Mouse (Mus musculus): ENCODE results near the gene Cplx2. TPM values are rescaled to one million over a fixed set of nuclear protein-coding genes. Genes with fewer than 3 reads are reported as not detected.

The Cplx2 gene
- polyA plus RNA-seq, 1 experiment from 2014 or later = 30.8 TPM

- no peak for ATAC-seq
- 71% methylated on average over 4 of the region's 4 CpGs for WGBS
- H3K9ac ChIP-seq (ENCODE audit: low read depth, low read length) = no peak overlapping the region
- no peak overlapping the region for H3K4me3 ChIP-seq (ENCODE audit: low read depth, low read length)
- H3K36me3 ChIP-seq (ENCODE audit: control insufficient read depth, insufficient read depth, low read length) = no peaks in the 10 kb centered on the region
- H3K27me3 ChIP-seq (ENCODE audit: control insufficient read depth, insufficient read depth, low read depth, low read length) = no peaks in the 10 kb centered on the region
- no peak overlapping the region for H3K4me2 ChIP-seq (ENCODE audit: low read length)
- no peaks in the 10 kb centered on the region for H3K9me3 ChIP-seq (replicated peaks; ENCODE audit: control insufficient read depth, low read length, poor library complexity, severe bottlenecking)
- H3K4me1 ChIP-seq (ENCODE audit: control insufficient read depth, insufficient read depth, low read length) = no peaks in the 10 kb centered on the region
- H3K27ac ChIP-seq (ENCODE audit: low read length) = no peak overlapping the region
These were observed 13.7 kb upstream of the Cplx2 start for GRCm38 (mm10) chr13:54357420-54357819.

- Histone ChIP-seq H3K27me3 (ENCODE audit: control insufficient read depth, insufficient read depth, low read depth, low read length) (no peaks in the 10 kb centered on the region), H3K4me1 (ENCODE audit: control insufficient read depth, insufficient read depth, low read length) (no peaks in the 10 kb centered on the region), H3K9ac (ENCODE audit: low read depth, low read length) (no peak overlapping the region), H3K9me3 (replicated peaks; ENCODE audit: control insufficient read depth, low read length, poor library complexity, severe bottlenecking) (no peaks in the 10 kb centered on the region), H3K4me2 (ENCODE audit: low read length) (no peak overlapping the region), H3K27ac (ENCODE audit: low read length) (no peak overlapping the region), H3K4me3 (ENCODE audit: low read depth, low read length) (no peak overlapping the region), H3K36me3 (ENCODE audit: control insufficient read depth, insufficient read depth, low read length) (no peaks in the 10 kb centered on the region)
- no peak for ATAC-seq
- 94% methylated on average over 6 of the region's 6 CpGs for WGBS
These were observed 12.0 kb upstream of the Cplx2 start for GRCm38 (mm10) chr13:54359181-54359580.

DNA sequence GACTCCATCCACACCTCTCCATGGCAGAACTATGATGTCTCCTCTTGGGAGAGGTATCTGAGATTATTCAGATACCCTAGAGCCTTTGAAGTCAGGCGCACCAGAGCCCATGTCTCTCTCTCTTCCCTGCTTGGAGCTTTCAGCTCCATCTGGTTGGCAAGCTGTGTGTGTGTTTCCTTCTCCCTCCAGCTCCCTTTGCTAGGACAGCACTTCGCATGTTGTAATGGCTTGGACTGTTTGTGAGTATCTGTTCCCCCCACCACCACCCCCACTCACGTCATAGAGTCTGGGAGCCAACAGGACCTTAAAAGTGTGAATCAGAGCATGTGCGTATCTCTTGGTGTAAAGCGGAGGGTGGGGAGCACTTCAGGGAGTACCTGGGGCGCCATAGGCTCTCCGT is 6.5 kb upstream of the Cplx2 start:
- Histone ChIP-seq H3K27ac (ENCODE audit: low read length) (no peak overlapping the region), H3K9me3 (replicated peaks; ENCODE audit: control insufficient read depth, low read length, poor library complexity, severe bottlenecking) (no peaks in the 10 kb centered on the region), H3K4me3 (ENCODE audit: low read depth, low read length) (no peak overlapping the region), H3K27me3 (ENCODE audit: control insufficient read depth, insufficient read depth, low read depth, low read length) (no peaks in the 10 kb centered on the region), H3K36me3 (ENCODE audit: control insufficient read depth, insufficient read depth, low read length) (no peaks in the 10 kb centered on the region), H3K4me2 (ENCODE audit: low read length) (no peak overlapping the region), H3K9ac (ENCODE audit: low read depth, low read length) (no peak overlapping the region), H3K4me1 (ENCODE audit: control insufficient read depth, insufficient read depth, low read length) (peaks cover 2% of the 10 kb centered on the region; the same call in 1 of the 2 replicates)
- no peak for ATAC-seq
- WGBS = 86% methylated on average over 7 of the region's 7 CpGs

DNA sequence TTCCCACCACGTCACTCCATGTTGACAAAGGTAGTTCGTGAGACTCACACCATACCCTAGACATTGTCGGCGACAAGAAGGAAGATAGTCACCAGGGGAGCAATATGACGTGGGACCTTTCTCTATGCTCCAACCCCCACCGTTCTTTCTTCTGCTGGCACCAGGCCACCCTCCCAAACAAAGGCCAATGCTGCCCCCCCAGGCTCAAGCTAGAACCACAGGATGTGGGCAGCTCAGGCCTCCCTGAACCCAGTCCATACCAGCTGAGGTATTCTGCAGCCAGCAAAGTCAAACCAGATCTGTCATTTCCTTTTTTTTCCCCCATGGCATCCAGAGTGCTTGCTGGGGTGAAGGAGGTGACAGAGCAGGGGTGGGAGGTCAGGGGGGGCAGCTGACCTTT is 3.4 kb upstream of the Cplx2 start:
- ATAC-seq = no peak
- H3K4me1 ChIP-seq (ENCODE audit: control insufficient read depth, insufficient read depth, low read length) = peaks cover 19% of the 10 kb centered on the region
- WGBS = 77% methylated on average over 6 of the region's 6 CpGs

DNA sequence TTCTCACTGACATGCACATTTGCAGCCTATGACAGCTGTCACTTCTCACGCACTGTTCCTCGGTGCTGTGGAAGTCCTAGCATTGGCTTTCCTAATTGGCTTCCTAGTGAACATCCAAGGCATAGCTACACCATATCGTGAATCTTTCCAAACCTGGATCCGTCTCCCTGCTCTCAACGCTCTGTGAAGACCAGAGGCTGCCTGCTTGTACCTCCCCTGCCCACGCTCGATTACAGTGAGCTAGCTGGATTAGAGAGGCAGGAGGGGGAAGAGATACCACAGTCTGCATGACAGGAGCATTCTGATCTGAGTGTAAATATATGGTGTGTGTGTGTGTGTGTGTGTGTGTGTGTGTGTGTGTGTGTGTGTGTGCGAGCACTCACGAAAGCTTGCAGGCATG is 3.0 kb upstream of the Cplx2 start:
- Histone ChIP-seq H3K9ac (ENCODE audit: low read depth, low read length) (no peak overlapping the region), H3K4me2 (ENCODE audit: low read length) (no peak overlapping the region), H3K4me1 (ENCODE audit: control insufficient read depth, insufficient read depth, low read length) (peaks cover 22% of the 10 kb centered on the region), H3K27ac (ENCODE audit: low read length) (no peak overlapping the region), H3K9me3 (replicated peaks; ENCODE audit: control insufficient read depth, low read length, poor library complexity, severe bottlenecking) (no peaks in the 10 kb centered on the region), H3K36me3 (ENCODE audit: control insufficient read depth, insufficient read depth, low read length) (no peaks in the 10 kb centered on the region), H3K27me3 (ENCODE audit: control insufficient read depth, insufficient read depth, low read depth, low read length) (no peaks in the 10 kb centered on the region), H3K4me3 (ENCODE audit: low read depth, low read length) (no peak overlapping the region)
- ATAC-seq = no peak
- WGBS = 58% methylated on average over 9 of the region's 9 CpGs

More for the DNA sequence above, 3.4 kb upstream of the Cplx2 start:
- Histone ChIP-seq H3K27ac (ENCODE audit: low read length) (no peak overlapping the region), H3K4me2 (ENCODE audit: low read length) (no peak overlapping the region), H3K27me3 (ENCODE audit: control insufficient read depth, insufficient read depth, low read depth, low read length) (no peaks in the 10 kb centered on the region), H3K4me3 (ENCODE audit: low read depth, low read length) (no peak overlapping the region), H3K36me3 (ENCODE audit: control insufficient read depth, insufficient read depth, low read length) (no peaks in the 10 kb centered on the region), H3K9me3 (replicated peaks; ENCODE audit: control insufficient read depth, low read length, poor library complexity, severe bottlenecking) (no peaks in the 10 kb centered on the region), H3K9ac (ENCODE audit: low read depth, low read length) (no peak overlapping the region)

DNA sequence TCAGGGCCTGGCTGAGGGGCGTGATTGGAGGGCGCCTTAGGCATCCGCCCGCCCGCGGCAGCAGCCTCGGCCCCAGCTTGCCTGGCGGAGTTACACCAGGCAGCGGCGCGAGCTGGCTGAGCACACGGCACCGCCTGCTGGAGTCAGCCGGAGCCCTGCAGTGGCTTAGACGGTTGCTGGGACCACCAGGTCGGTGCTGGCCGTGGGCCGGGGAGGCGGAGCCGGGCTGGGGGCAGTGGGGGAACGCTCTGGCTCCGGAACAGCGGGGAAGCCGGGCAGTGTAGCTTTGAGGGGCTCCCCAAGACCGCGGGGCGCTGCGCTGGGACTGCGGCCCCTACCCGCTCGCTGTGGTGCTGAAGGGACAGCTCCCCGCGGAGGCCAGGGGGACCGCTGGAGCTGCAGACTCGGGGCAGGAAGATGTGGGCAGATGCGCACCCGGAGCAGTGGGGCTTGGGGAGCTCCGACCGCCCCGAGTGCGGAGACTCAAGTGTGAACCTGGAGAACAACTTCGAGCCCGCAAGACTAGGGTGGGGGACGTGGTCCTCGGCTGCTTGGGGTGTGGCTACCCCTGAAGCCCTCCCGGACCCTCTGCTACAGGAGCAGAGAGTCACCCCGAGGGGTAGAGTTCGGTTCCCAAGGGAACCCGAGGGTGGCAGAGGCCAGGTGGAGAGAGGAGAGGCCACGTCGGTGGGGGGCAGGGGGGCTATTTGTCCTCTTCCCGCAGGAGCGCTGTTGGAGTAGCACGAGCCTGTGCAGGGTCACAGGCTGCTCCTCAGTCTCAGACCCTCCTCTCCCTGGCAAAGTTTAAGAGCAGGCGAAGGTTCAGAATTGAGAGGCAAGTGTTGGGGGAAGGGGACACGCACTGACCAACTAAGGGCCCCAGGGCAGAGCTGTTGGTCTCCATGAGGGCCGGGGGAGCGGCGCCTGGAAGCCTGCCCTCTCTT is 510 bp downstream of the Cplx2 start:
- Histone ChIP-seq H3K9me3 (replicated peaks; ENCODE audit: control insufficient read depth, low read length, poor library complexity, severe bottlenecking) (no peaks in the 10 kb centered on the region), H3K4me2 (ENCODE audit: low read length) (peak overlapping the region; percentile 79), H3K9ac (ENCODE audit: low read depth, low read length) (peak overlapping the region; percentile 80), H3K27me3 (ENCODE audit: control insufficient read depth, insufficient read depth, low read depth, low read length) (no peaks in the 10 kb centered on the region), H3K27ac (ENCODE audit: low read length) (peak overlapping the region; percentile 86), H3K36me3 (ENCODE audit: control insufficient read depth, insufficient read depth, low read length) (no peaks in the 10 kb centered on the region), H3K4me3 (ENCODE audit: low read depth, low read length) (peak overlapping the region; percentile 55), H3K4me1 (ENCODE audit: control insufficient read depth, insufficient read depth, low read length) (peaks cover 37% of the 10 kb centered on the region)
- WGBS = under 1% methylated on average over 58 of the region's 59 CpGs
- peak; percentile 83 for ATAC-seq

DNA sequence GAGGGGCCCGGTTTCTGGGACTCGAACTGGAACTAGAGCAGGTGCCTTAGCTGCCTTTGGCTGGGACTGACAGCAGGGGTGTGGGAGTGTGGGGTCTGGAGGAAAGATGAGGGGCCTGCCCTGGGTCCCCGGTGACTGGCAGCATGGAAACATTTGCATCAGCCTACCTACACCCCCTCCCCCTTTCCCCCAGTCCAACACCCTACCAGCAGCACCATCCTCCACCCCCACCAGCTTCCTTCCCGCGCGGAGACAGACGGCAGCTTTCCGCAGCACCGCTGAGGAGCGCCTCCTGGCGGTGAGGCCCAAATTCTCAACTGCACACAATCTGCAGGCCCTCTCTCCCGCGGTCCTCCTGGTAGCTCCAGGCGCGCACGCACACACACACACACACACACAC is 1.5 kb downstream of the Cplx2 start:
- peaks cover 37% of the 10 kb centered on the region for H3K4me1 ChIP-seq (ENCODE audit: control insufficient read depth, insufficient read depth, low read length)
- H3K27ac ChIP-seq (ENCODE audit: low read length) = peak overlapping the region; percentile 86
- H3K27me3 ChIP-seq (ENCODE audit: control insufficient read depth, insufficient read depth, low read depth, low read length) = no peaks in the 10 kb centered on the region
- WGBS = 4% methylated on average over 16 of the region's 16 CpGs
- peak overlapping the region; percentile 55 for H3K4me3 ChIP-seq (ENCODE audit: low read depth, low read length)
- ATAC-seq = peak; percentile 38
- H3K4me2 ChIP-seq (ENCODE audit: low read length) = peak overlapping the region; percentile 79
- H3K36me3 ChIP-seq (ENCODE audit: control insufficient read depth, insufficient read depth, low read length) = no peaks in the 10 kb centered on the region
- peak overlapping the region; percentile 80; the same call in 1 of the 2 replicates for H3K9ac ChIP-seq (ENCODE audit: low read depth, low read length)
- H3K9me3 ChIP-seq (replicated peaks; ENCODE audit: control insufficient read depth, low read length, poor library complexity, severe bottlenecking) = no peaks in the 10 kb centered on the region

DNA sequence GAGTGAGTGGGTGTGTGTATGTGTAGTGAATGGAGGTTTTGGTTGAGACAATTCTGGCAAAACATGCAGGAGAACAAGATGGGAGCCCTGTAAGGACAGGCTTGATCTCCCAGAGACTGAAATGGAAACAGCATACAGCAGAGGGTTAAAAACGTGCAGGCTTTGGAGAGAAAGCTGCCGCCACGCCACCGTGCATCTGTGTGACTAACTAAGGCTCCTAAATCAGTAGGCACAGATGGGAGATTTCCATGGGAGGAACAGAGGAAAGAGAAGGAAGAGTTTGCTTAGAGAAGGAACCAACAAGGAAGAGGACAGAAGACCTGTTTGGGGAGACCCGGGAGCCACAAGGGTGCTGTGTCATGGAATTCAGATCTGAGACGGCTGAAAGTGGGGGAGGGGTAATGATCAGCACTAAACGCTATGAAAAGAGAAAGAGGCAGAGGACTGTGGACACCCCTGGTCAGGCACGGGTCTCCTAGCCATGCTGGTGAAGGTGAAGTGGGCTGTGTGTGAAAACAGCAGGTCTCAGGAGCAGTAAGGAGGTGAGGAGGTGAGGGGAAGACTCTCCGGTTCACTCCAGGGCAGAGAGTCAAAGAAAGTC is 3.1 kb downstream of the Cplx2 start:
- Histone ChIP-seq H3K4me1 (ENCODE audit: control insufficient read depth, insufficient read depth, low read length) (peaks cover 37% of the 10 kb centered on the region), H3K36me3 (ENCODE audit: control insufficient read depth, insufficient read depth, low read length) (0 out of 2 replicates have a peak, but pooled peaks cover 4% of the 10 kb centered on the region), H3K4me2 (ENCODE audit: low read length) (peak overlapping the region; percentile 79), H3K9ac (ENCODE audit: low read depth, low read length) (peak overlapping the region; percentile 36; the same call in 1 of the 2 replicates), H3K9me3 (replicated peaks; ENCODE audit: control insufficient read depth, low read length, poor library complexity, severe bottlenecking) (no peaks in the 10 kb centered on the region), H3K27ac (ENCODE audit: low read length) (peak overlapping the region; percentile 1; the same call in 1 of the 2 replicates), H3K4me3 (ENCODE audit: low read depth, low read length) (no peak overlapping the region), H3K27me3 (ENCODE audit: control insufficient read depth, insufficient read depth, low read depth, low read length) (no peaks in the 10 kb centered on the region)
- no peak for ATAC-seq
- WGBS = 33% methylated on average over 9 of the region's 9 CpGs

Measured in midbrain, embryonic 16.5 days (tissue).